Mouse (Mus musculus) G1E (cell line): ENCODE data around the gene Cadm4.

Experiments
- CTCF ChIP-seq: IDR thresholded peaks from 2 replicates; pipeline ENCODE4 v1.5.1; 2012; ENCODE audit warnings: low read depth, low read length, inconsistent platforms, mixed read lengths
- GATA1 ChIP-seq: IDR thresholded peaks from 2 replicates; pipeline ENCODE4 v1.6.1; 2012; ENCODE audit warnings: borderline replicate concordance, low read length, inconsistent platforms, mixed read lengths
- POLR2AphosphoS5 ChIP-seq: IDR thresholded peaks from 2 replicates; pipeline ENCODE4 v1.6.1; 2012; ENCODE audit warnings: low read depth, low read length, inconsistent platforms; ENCODE audit not compliant: insufficient replicate concordance
- TAL1 ChIP-seq: conservative IDR thresholded peaks from 2 replicates; pipeline ENCODE4 v1.6.1; 2012; ENCODE audit warnings: low read depth, low read length, inconsistent platforms, mixed read lengths

DNA sequence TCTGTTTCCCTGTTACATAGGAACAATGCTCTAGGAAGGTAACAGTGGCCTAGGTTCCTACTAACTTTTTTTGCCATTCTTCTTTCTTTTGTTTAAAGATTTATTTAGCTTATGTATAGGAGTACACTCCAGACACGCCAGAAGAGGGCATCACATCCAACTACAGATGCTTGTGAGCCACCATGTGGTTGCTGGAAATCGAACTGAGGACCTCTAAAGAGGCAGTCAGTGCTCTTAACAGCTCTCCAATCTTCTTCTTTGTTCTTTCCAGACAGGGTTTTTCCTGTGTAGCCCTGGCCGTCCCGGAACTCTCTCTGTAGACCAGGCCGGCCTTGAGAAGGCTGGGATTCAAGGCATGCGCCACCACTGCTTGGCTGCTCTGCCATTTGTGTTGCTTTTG lies 43.2 kb downstream of the Cadm4 start:
- TF ChIP-seq POLR2AphosphoS5, result no peak
- no peak for TF ChIP-seq CTCF
- TF ChIP-seq GATA1, result no peak
- TF ChIP-seq TAL1, result no peak
